Mouse (Mus musculus) brain, embryonic 14.5 days (tissue): ENCODE measurements around the gene Tcp11l2.

Experiments
- CTCF ChIP-seq: fragments of 200-500 bp; IDR thresholded peaks from 2 replicates; pipeline ENCODE4 v1.5.1; 2012; ENCODE audit warnings: inconsistent platforms, mild to moderate bottlenecking, moderate library complexity, borderline replicate concordance; ENCODE audit not compliant: insufficient read depth, insufficient read length; ENCODE audit errors: extremely low read depth
- POLR2A ChIP-seq: fragments of 200-500 bp; IDR thresholded peaks from 2 replicates; pipeline ENCODE4 v1.6.1; 2012; ENCODE audit warnings: mild to moderate bottlenecking, inconsistent platforms, borderline replicate concordance; ENCODE audit not compliant: poor library complexity, insufficient read depth, insufficient read length, severe bottlenecking; ENCODE audit errors: extremely low read depth

DNA sequence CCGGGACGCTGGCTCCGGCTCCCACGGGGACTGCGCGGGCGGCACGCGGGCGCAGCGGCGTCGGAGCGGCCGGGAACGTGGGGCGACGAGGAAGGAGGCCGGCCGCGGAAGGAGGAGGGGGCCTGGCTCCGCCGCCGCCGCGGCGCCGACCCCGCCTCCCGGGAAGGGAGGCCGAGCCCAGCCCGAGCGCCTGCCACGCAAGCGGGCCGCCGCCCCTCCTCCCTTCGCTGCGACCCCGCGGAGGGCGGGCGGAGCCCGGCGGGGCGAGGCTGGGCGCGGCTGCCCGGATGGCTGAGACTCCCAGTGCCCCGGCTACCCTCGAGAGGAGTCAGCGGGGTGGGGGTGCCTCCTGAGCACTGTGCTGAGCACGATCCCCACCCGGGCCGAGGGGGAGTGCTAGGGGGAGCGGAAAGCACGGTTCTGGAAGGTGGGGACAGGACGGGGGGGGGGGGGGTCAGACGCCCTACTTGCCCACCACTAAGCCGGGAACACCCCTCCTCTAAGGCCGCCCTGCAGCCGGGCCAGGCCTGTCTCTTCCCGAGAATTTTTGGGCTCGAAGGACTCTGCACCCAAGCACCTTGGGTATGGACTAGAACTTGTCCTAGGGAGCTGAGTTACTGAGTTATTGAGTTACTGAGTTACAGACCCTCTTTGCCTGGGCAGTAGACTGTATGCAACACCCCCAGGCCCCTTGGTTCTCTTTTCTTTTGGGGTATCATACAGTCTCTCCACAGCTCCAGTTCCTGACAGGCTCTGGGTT lies 42.3 kb upstream of the Tcp11l2 start, which contains the start of gene Ckap4:
- no peak for TF ChIP-seq CTCF
- peak; percentile 89 for TF ChIP-seq POLR2A
